Mouse (Mus musculus) midbrain, embryonic 12.5 days (tissue): ENCODE measurements around the gene Snx27. TPM values are rescaled to one million over a fixed set of nuclear protein-coding genes. Genes with fewer than 3 reads are reported as not detected.

Experiments
- polyA plus RNA-seq: library from polyadenylated mRNA; unstranded; fragments of >200 nt; fragmentation: Nextera tagmentation; extraction: Ambion mirVana; gene quantifications from 2 replicates; pipeline ENCODE4 v1.2.1, GENCODE M21; 2016

The Snx27 gene
- polyA plus RNA-seq, 1 experiment from 2014 or later: 65.6 TPM

Other genes starting within 250 kb of the Snx27 start
- gene Them5, start 240.6 kb downstream of the Snx27 start, polyA plus RNA-seq: not detected in 2 replicates
- gene C2cd4d, start 220.3 kb downstream of the Snx27 start, polyA plus RNA-seq: 1.9 and 3.3 TPM in 2 replicates
- 0.18 and 0.28 TPM in 2 replicates for gene Rorc, start 209.9 kb downstream of the Snx27 start, polyA plus RNA-seq
- gene Lingo4, start 184.2 kb downstream of the Snx27 start, polyA plus RNA-seq: 0.68 and 0.71 TPM in 2 replicates
- 54.7 and 63.6 TPM in 2 replicates for gene Tdrkh, start 169.4 kb downstream of the Snx27 start, polyA plus RNA-seq
- 58.8 and 64.9 TPM in 2 replicates for gene Mrpl9, start 139.4 kb downstream of the Snx27 start, polyA plus RNA-seq
- 1.1 and 1.6 TPM in 2 replicates for gene Oaz3, start 138.8 kb downstream of the Snx27 start, polyA plus RNA-seq
- 222 and 240 TPM in 2 replicates for gene Celf3, start 104.4 kb downstream of the Snx27 start, polyA plus RNA-seq
- 15.8 and 19.0 TPM in 2 replicates for gene Riiad1, start 102.4 kb downstream of the Snx27 start, polyA plus RNA-seq
- not detected in 2 replicates for gene Gm10972, start 60.4 kb upstream of the Snx27 start, polyA plus RNA-seq
- gene Tuft1, start 76.2 kb upstream of the Snx27 start, polyA plus RNA-seq: 3.2 and 4.1 TPM in 2 replicates
- 0.28 TPM in 1 of 2 replicates, not detected in the other for gene Selenbp2, start 110.8 kb upstream of the Snx27 start, polyA plus RNA-seq
- 4.7 and 5.0 TPM in 2 replicates for gene Cgn, start 203.8 kb upstream of the Snx27 start, polyA plus RNA-seq